ENCODE assay signal across 15 mouse cellular contexts in genomic region chr7:75699836-75700235, GRCm38 (mm10).
DNase-seq lines count a peak whose midpoint lies in the region; ATAC-seq and TF ChIP-seq lines count a peak whose summit lies in the region.
"Had no signal": no experiment of that assay in that cellular context is flagged by ENCODE, and none has a peak within 500 bp of the region (broad histone marks: within the 10 kb centered on the region; RNA-seq: fewer than 3 reads in every experiment).

No protein-coding gene starts in this region.

- no peaks in the 10 kb centered on the region for H3K9me3 ChIP-seq in CH12.LX (replicated peaks; ENCODE audit: low read length)
- H3K9me3 ChIP-seq: embryonic facial prominence, embryonic 12.5 days; hindbrain, embryonic 12.5 days; lung, embryonic 15.5 days had no signal

- no peak overlapping the region for H3K4me3 ChIP-seq in CH12.LX (replicated peaks in 1 of 3; ENCODE audit: low read depth in 2 of 3, low read length in 2 of 3, poor library complexity in 1 of 3)
- no peak overlapping the region for H3K4me3 ChIP-seq in heart, adult 2 months
- H3K4me3 ChIP-seq: embryonic facial prominence, embryonic 12.5 days; hindbrain, embryonic 12.5 days; lung, embryonic 15.5 days had no signal

- no peak for TF ChIP-seq POLR2A in CH12.LX (IDR thresholded peaks at IDR 0.05; ENCODE audit: low read depth, low read length)
- TF ChIP-seq POLR2A in heart, adult 2 months (IDR thresholded peaks at IDR 0.05; ENCODE audit: insufficient read depth, low read depth, low read length) = no peak

- H3K27me3 ChIP-seq in CH12.LX (replicated peaks) = no peaks in the 10 kb centered on the region
- H3K27me3 ChIP-seq in heart, adult 2 months (ENCODE audit: control insufficient read depth, insufficient read depth, low read length) = no peaks in the 10 kb centered on the region
- H3K27me3 ChIP-seq: embryonic facial prominence, embryonic 12.5 days; hindbrain, embryonic 12.5 days; lung, embryonic 15.5 days had no signal

- H3K27ac ChIP-seq in CH12.LX (ENCODE audit: insufficient read depth, low read depth) = 0 out of 2 replicates have a peak overlapping the region, but pooled peaks have one; percentile 1
- H3K27ac ChIP-seq in heart, adult 2 months = no peak overlapping the region
- H3K27ac ChIP-seq: embryonic facial prominence, embryonic 12.5 days; hindbrain, embryonic 12.5 days; lung, embryonic 15.5 days had no signal

- 77% methylated on average over 5 of the region's 5 CpGs for WGBS in heart, adult 2 months

- H3K79me2 ChIP-seq in CH12.LX (replicated peaks; ENCODE audit: control insufficient read depth, extremely low read depth, insufficient read depth, poor library complexity, severe bottlenecking) = peaks cover 12% of the 10 kb centered on the region
- no peaks in the 10 kb centered on the region for H3K79me2 ChIP-seq in heart, adult 2 months (replicated peaks; ENCODE audit: control insufficient read depth, insufficient read depth, low read length)

- TF ChIP-seq CTCF in CH12.LX (conservative IDR thresholded peaks at IDR 0.05 in 1 of 2, IDR thresholded peaks at IDR 0.05 in 1 of 2; ENCODE audit: low read depth in 2 of 2, low read length in 2 of 2) = no peak
- TF ChIP-seq CTCF in heart, adult 2 months (IDR thresholded peaks at IDR 0.05) = no peak

- TF ChIP-seq EP300 in CH12.LX (IDR thresholded peaks at IDR 0.05; ENCODE audit: low read length) = no peak
- no peak for TF ChIP-seq EP300 in heart, adult 2 months (IDR thresholded peaks at IDR 0.05; ENCODE audit: insufficient read depth, low read depth, low read length)

- no peak overlapping the region for H3K4me2 ChIP-seq in CH12.LX (ENCODE audit: insufficient read depth, low read depth, poor library complexity, severe bottlenecking)
- H3K4me2 ChIP-seq: embryonic facial prominence, embryonic 12.5 days; hindbrain, embryonic 12.5 days; lung, embryonic 15.5 days had no signal

- TF ChIP-seq RAD21 in CH12.LX (IDR thresholded peaks at IDR 0.05; ENCODE audit: low read depth, low read length) = no peak

- intact Hi-C loops in heart, adult 2 months (cut with DNase I) = loop anchor here (2.0 kb wide), 1 partner anchor 13 kb away; no protein-coding TSS in a partner anchor

- in situ Hi-C loops in CH12.LX (cut with MboI; ENCODE audit: low pct_ligation_motif_present, low pct_unique_long_range_greater_than_20kb, low sequenced_read_pairs) = loop anchor here (25.0 kb wide), 1 partner anchor 313 kb away; no protein-coding TSS in a partner anchor

- peaks cover 6 to 41% of the 10 kb centered on the region in 2 experiments; a peak in 3 of 4 replicates for H3K4me1 ChIP-seq in CH12.LX (ENCODE audit: control insufficient read depth in 1 of 2, insufficient read depth in 2 of 2)
- no peaks in the 10 kb centered on the region; the same call in 1 of the 2 replicates for H3K4me1 ChIP-seq in heart, adult 2 months (ENCODE audit: control insufficient read depth, insufficient read depth, low read length)
- H3K4me1 ChIP-seq: hindbrain, embryonic 12.5 days; lung, embryonic 15.5 days had no signal

- H3K36me3 ChIP-seq in CH12.LX (replicated peaks in 1 of 2; ENCODE audit: control insufficient read depth in 1 of 2, insufficient read depth in 1 of 2, low read length in 1 of 2) = peaks cover 20 to 45% of the 10 kb centered on the region in 2 experiments
- peaks cover 34% of the 10 kb centered on the region for H3K36me3 ChIP-seq in heart, adult 2 months (ENCODE audit: control insufficient read depth, insufficient read depth, low read length)

- peak; percentile 57 for ATAC-seq in granulocyte monocyte progenitor cell, adult 5-6 weeks (replicated peaks; ENCODE audit: poor library complexity, severe bottlenecking)
- ATAC-seq in monocyte, adult 5-6 weeks (replicated peaks; ENCODE audit: insufficient number of reproducible peaks, low FRiP score, low TSS enrichment, poor library complexity, severe bottlenecking) = 0 out of 2 replicates have a peak, but pooled peaks have one; percentile 29
- ATAC-seq: forebrain, postnatal 0 days; midbrain, embryonic 16.5 days had no signal

- H3K9ac ChIP-seq in CH12.LX (ENCODE audit: insufficient read depth, low read depth) = no peak overlapping the region
- H3K9ac ChIP-seq in heart, adult 2 months (ENCODE audit: low read depth, low read length) = no peak overlapping the region
- H3K9ac ChIP-seq: embryonic facial prominence, embryonic 12.5 days; forebrain, postnatal 0 days; hindbrain, embryonic 12.5 days; lung, embryonic 15.5 days had no signal

- dilution Hi-C loops in CH12.LX (cut with MboI; ENCODE audit: extremely low pct_ligation_motif_present, extremely low pct_unique_long_range_greater_than_20kb, low sequenced_read_pairs) = no loop called here

- DNase-seq in lung, postnatal 36 days = peak; percentile 35
- no peak for DNase-seq in lung, postnatal 4 days
- DNase-seq in CH12.LX (ENCODE audit: extremely low read depth) = no peak
- no peak for DNase-seq in right cerebral cortex, postnatal 14 days
- no peak for DNase-seq in heart, adult 2 months
- DNase-seq: cerebellum, adult 11-12 months; forebrain, postnatal 0 days; right cerebral cortex, postnatal 25 days; thymus, adult 18-20 months had no signal

TF ChIP-seq in CH12.LX, 34 proteins besides CTCF, POLR2A, EP300 and RAD21:
- TF ChIP-seq MAX (IDR thresholded peaks at IDR 0.05; ENCODE audit: low read length) = no peak
- TF ChIP-seq IRF4 (IDR thresholded peaks at IDR 0.05; ENCODE audit: low read depth, low read length) = 0 out of 2 replicates have a peak, but pooled peaks have one; percentile 10
